Mouse (Mus musculus) forebrain, embryonic 13.5 days (tissue): ENCODE results near the gene Pitpnm2. TPM values are rescaled to one million over a fixed set of nuclear protein-coding genes. Genes with fewer than 3 reads are reported as not detected.

Experiments
- ATAC-seq: fragments of 200-750 bp; cut with Nextera tagmentation; 2 replicates; pipeline ENCODE4 v1.8.0; 2017
- H3K27ac ChIP-seq: fragments of 300-500 bp; sonication (generic); 2 replicates; pipeline ENCODE4 v1.5.1; 2015; ENCODE audit warnings: inconsistent platforms, mild to moderate bottlenecking, moderate library complexity
- H3K27me3 ChIP-seq: fragments of 300-500 bp; sonication (generic); 2 replicates; pipeline ENCODE4 v1.6.1; 2015; ENCODE audit warnings: mild to moderate bottlenecking, inconsistent platforms
- H3K36me3 ChIP-seq: fragments of 300-500 bp; sonication (generic); 2 replicates; pipeline ENCODE4 v1.6.1; 2015; ENCODE audit warnings: mild to moderate bottlenecking, inconsistent platforms; ENCODE audit not compliant: poor library complexity, severe bottlenecking
- H3K4me1 ChIP-seq: fragments of 300-500 bp; sonication (generic); 2 replicates; pipeline ENCODE4 v1.6.1; 2015; ENCODE audit warnings: inconsistent platforms
- H3K4me2 ChIP-seq: fragments of 300-500 bp; sonication (generic); 2 replicates; pipeline ENCODE4 v1.6.1; 2015; ENCODE audit warnings: inconsistent platforms, mild to moderate bottlenecking, moderate library complexity
- H3K4me3 ChIP-seq: fragments of 300-500 bp; sonication (generic); 2 replicates; pipeline ENCODE4 v1.5.1; 2015; ENCODE audit warnings: mild to moderate bottlenecking, inconsistent platforms
- H3K9ac ChIP-seq: fragments of 300-500 bp; sonication (generic); 2 replicates; pipeline ENCODE4 v1.6.1; 2015; ENCODE audit warnings: mild to moderate bottlenecking, inconsistent platforms
- H3K9me3 ChIP-seq: fragments of 300-500 bp; sonication (generic); replicated peaks from 2 replicates; pipeline ENCODE4 v1.6.1; 2016; ENCODE audit warnings: inconsistent platforms
- WGBS: fragments of 180-500 bp; shearing (Covaris S2); methylation state at CpG from one replicate; pipeline ENCODE4 v1.1.7; 2015; 5-methylcytosine and 5-hydroxymethylcytosine counted together
- polyA plus RNA-seq: library from polyadenylated mRNA; unstranded; fragments of >200 nt; fragmentation: Nextera tagmentation; extraction: Ambion mirVana; gene quantifications from 2 replicates; pipeline ENCODE4 v1.2.1, GENCODE M21; 2015

Pitpnm2 gene
- polyA plus RNA-seq, 1 experiment from 2014 or later: 5.4 TPM

DNA sequence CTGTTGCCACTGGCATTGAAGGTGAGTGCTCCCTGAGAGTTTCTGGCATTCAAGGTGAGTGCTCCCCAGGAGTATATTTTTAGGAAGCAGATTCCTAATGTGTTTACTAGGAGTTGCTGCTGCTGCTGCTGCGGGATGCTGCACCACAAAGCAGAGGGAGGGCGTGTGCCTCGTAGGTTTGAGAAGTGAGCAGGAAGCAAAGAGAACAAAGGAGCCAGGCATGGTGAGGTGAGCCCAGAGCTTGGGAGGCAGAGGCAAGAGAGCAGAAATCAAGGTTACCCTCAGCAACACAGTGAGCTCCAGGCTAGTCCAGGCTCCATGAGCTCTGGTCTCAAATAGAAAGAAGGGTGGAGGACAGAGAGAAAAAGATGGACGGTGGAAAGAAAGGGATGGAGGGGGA is 13.7 kb upstream of the Pitpnm2 start:
- 76% methylated on average over 4 of the region's 4 CpGs for WGBS
- H3K27ac ChIP-seq: no peak overlapping the region
- peaks cover 80% of the 10 kb centered on the region for H3K36me3 ChIP-seq
- no peaks in the 10 kb centered on the region for H3K4me1 ChIP-seq
- no peak overlapping the region for H3K4me2 ChIP-seq
- no peak overlapping the region for H3K9ac ChIP-seq
- H3K9me3 ChIP-seq: no peaks in the 10 kb centered on the region
- no peak overlapping the region for H3K4me3 ChIP-seq
- H3K27me3 ChIP-seq: no peaks in the 10 kb centered on the region
- ATAC-seq: no peak

DNA sequence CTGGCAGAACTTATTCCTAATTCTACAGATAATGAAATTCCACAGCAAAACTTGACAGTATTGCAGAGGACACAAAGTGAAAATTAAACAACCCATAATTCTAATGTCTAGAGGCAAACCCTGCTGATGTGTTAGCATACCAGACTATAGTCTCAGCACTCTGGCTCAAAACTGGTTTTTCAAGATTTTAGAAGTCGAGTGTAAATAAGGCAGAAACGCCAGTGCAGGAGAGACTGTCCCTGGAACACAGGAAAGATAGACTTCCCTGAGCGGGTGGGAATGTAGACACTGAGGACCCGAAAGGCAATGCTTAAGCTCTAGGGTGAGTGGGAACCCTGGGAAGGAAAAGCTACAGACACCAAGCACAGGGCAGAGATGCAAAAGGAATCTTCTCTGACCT is 12.5 kb upstream of the Pitpnm2 start:
- Histone ChIP-seq H3K9ac (no peak overlapping the region), H3K9me3 (no peaks in the 10 kb centered on the region), H3K27me3 (no peaks in the 10 kb centered on the region), H3K4me2 (no peak overlapping the region), H3K4me3 (no peak overlapping the region), H3K27ac (no peak overlapping the region), H3K36me3 (peaks cover 91% of the 10 kb centered on the region), H3K4me1 (no peaks in the 10 kb centered on the region)
- WGBS: 98% methylated on average over 4 of the region's 4 CpGs
- ATAC-seq: no peak

DNA sequence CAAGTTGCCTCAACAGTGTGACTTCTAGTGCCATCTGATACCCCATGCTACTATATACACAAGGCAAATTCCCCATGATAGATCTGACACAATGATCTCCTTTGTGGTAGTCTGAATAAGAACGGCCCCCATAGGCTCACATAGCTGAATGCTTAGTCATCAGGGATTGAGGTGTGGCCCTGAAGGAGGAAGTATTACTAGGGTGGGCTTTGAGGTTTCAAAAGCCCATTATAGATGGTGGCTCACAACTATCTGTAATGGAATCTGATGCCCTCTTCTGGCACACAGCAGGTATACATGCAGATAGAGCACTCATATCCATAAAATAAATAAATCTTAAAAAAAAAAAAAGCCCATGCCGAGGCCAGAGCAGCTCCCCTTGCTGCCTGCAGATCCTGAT is 9.6 kb upstream of the Pitpnm2 start:
- 63% methylated on average over 2 of the region's 2 CpGs for WGBS
- no peak for ATAC-seq
- Histone ChIP-seq H3K4me1 (no peaks in the 10 kb centered on the region), H3K4me2 (no peak overlapping the region), H3K36me3 (peaks cover 80% of the 10 kb centered on the region), H3K9ac (no peak overlapping the region), H3K27me3 (no peaks in the 10 kb centered on the region), H3K9me3 (no peaks in the 10 kb centered on the region), H3K27ac (no peak overlapping the region), H3K4me3 (no peak overlapping the region)

DNA sequence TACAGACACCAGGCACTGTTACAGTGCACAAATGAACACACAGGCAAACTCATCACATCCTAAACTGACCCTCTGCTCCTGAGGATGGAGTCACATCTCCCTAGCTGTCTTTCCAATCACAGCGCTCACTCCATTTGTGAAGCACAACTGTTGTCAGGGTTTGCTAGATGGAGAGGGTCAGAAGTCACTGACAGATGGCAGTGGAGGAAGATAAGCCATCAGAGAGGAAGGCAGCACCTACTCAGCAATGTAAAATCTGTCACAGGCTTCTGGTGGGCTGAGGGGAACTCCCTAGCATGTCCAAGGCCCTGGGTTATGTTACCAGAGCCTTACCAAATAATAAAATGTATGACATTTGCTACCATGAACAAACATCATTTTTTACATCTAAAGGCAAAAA is 8.5 kb upstream of the Pitpnm2 start:
- ATAC-seq: no peak
- H3K4me3 ChIP-seq: no peak overlapping the region
- H3K9me3 ChIP-seq: no peaks in the 10 kb centered on the region
- no peak overlapping the region for H3K27ac ChIP-seq
- H3K27me3 ChIP-seq: no peaks in the 10 kb centered on the region
- no peaks in the 10 kb centered on the region for H3K4me1 ChIP-seq
- WGBS: 100% methylated on average over 1 of the region's 1 CpGs
- H3K36me3 ChIP-seq: peaks cover 78% of the 10 kb centered on the region
- H3K9ac ChIP-seq: no peak overlapping the region
- no peak overlapping the region for H3K4me2 ChIP-seq

DNA sequence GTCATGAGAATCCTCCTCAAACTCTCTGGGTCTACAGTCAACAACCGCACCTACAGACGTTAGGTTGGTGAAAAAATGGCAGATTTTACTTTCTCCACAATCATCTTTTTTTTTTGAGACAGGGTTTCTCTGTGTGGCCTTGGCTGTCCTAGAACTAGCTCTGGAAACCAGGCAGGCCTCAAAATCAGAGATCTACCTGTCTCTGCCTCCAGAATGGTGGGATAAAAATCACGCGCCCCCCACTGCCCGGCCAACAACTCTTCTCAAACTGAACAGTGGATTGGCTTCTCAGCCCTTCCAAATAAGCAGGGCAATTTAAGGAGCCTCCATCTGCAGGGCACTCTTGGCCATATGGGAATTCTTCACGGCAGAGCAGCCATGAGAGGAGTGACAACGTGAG is 5.6 kb upstream of the Pitpnm2 start:
- H3K4me1 ChIP-seq: peaks cover 6% of the 10 kb centered on the region
- H3K27me3 ChIP-seq: no peaks in the 10 kb centered on the region
- no peak overlapping the region for H3K9ac ChIP-seq
- no peak overlapping the region for H3K27ac ChIP-seq
- WGBS: 91% methylated on average over 7 of the region's 7 CpGs
- no peak for ATAC-seq
- H3K36me3 ChIP-seq: peaks cover 54% of the 10 kb centered on the region
- H3K4me2 ChIP-seq: no peak overlapping the region
- no peak overlapping the region for H3K4me3 ChIP-seq
- H3K9me3 ChIP-seq: no peaks in the 10 kb centered on the region

DNA sequence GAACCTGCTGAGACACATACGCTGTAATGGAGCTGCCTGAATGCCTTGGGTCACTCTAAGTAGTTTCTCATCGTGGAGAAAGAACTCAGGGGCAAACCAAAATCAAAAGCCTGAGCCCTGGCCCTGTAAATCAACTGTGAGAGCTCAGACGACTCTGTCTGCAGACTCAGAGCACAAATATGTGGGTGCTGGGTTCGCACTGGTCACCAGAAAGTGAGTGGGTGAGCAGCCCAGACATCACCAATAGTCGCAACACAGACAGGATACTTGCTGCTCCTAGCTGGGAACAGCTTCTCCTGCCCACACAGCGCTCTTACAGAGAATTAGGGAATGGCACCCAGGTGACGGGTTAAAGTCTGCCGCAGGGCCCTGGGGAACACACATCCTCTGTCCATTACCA is 4.0 kb upstream of the Pitpnm2 start:
- Histone ChIP-seq H3K9ac (no peak overlapping the region), H3K4me2 (no peak overlapping the region), H3K36me3 (peaks cover 39% of the 10 kb centered on the region), H3K27me3 (no peaks in the 10 kb centered on the region), H3K4me1 (peaks cover 13% of the 10 kb centered on the region), H3K27ac (no peak overlapping the region), H3K4me3 (no peak overlapping the region), H3K9me3 (no peaks in the 10 kb centered on the region)
- no peak for ATAC-seq
- 85% methylated on average over 8 of the region's 8 CpGs for whole genome bisulfite sequencing

DNA sequence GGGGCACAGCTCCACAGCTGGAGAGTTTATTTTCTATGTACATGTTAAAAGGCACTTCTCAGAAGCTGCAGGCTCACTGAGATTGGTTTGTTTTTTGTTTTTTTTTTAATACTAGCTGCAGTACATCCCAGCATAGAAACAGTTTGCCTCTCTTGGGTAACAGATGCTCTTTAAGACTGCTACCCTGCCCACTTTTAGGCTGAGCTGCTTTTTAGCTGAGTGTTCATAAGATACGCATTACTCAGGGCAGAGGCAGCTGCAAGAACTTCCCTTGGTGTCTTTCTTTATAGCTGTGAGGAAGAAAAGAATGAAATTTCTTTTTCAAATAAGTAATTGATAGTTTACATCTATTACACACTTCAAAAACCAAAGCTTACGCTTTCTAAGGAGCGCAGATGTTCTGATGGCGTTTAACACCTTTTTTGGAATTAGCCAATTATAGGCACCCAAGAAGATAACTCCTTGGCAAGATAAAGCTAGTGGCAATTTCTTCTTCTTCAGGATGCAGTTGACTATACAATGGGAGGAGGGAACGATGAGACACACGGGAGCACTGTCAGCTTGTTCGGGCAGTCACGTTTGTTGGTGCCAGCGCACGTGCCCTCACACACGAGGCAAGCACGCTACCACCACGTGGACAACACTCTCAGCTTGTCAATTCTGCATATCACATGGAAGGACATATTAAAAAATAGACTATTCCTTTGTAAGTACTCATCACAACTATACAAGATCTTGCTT is 3.2 kb upstream of the Pitpnm2 start:
- Histone ChIP-seq H3K9ac (no peak overlapping the region), H3K4me3 (no peak overlapping the region), H3K9me3 (no peaks in the 10 kb centered on the region), H3K4me2 (no peak overlapping the region), H3K27ac (no peak overlapping the region), H3K36me3 (peaks cover 31% of the 10 kb centered on the region), H3K4me1 (peaks cover 21% of the 10 kb centered on the region), H3K27me3 (0 out of 2 replicates have a peak, but pooled peaks cover 7% of the 10 kb centered on the region)
- WGBS: 85% methylated on average over 13 of the region's 13 CpGs
- no peak for ATAC-seq

DNA sequence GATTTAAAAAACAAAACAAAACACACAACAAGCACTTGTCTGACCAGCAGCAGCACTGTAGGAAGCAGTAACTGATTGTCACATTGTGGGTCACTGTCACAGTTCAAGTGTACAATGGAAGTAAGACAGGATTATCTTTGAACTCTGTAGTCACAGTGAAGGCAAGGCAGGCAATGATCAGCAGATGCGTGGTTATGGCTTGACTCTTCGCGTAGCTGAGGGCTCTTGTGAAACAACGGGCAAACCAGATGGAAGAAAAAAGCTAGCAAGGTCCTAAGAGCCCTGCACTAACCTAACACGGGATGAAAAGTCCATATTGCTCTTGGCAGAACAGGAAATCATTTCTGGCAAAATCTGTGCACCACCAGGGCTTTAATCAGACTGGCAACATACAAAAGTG is 1.5 kb upstream of the Pitpnm2 start:
- Histone ChIP-seq H3K4me2 (no peak overlapping the region), H3K4me3 (no peak overlapping the region), H3K27me3 (0 out of 2 replicates have a peak, but pooled peaks cover 7% of the 10 kb centered on the region), H3K4me1 (peaks cover 21% of the 10 kb centered on the region), H3K9ac (no peak overlapping the region), H3K9me3 (no peaks in the 10 kb centered on the region), H3K36me3 (peaks cover 14% of the 10 kb centered on the region), H3K27ac (no peak overlapping the region)
- WGBS: 83% methylated on average over 5 of the region's 5 CpGs
- no peak for ATAC-seq

DNA sequence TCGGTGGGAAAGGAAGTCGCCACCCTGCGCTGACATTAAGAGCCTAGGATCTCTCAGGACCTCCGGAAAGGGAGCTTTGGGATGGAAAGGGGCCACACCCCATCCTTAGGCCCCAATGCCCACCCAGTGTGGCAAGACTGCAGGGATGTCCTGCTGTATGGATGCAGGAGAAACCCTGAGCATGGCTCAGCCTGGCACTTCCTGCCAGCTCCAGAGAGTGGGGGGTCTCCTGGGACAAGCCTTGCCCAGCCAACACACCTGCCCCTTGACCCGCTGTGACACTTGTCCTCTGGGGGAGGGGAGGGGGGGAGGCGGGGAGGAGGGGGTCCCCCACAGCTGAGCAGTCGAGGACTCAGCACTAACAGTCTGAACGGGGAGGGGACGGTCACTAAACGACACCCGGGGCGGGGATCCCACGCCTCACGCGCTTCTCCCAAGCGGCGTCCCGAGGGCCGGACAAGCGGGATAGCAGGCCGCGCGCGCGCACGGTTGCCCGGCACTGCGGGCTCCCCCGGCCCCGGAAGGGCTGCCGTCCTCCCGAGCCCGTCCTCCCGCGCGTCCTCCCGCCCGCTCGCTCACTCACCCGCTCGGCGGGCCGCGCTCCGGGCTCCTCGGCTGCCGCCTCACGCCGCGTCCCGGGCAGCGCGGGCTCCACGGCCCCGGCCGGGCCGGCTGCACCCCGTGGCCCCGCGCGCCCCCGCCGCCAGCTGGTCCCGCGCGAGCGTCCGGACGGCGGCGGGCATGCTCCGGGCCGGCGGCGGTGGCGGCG is 531 bp downstream of the Pitpnm2 start:
- peak; percentile 57 for ATAC-seq
- 0 out of 2 replicates have a peak, but pooled peaks cover 13% of the 10 kb centered on the region for H3K27me3 ChIP-seq
- H3K4me3 ChIP-seq: peak overlapping the region; percentile 70
- H3K4me1 ChIP-seq: peaks cover 21% of the 10 kb centered on the region
- H3K9ac ChIP-seq: peak overlapping the region; percentile 84
- peak overlapping the region; percentile 3 for H3K27ac ChIP-seq
- WGBS: under 1% methylated on average over 55 of the region's 77 CpGs
- H3K9me3 ChIP-seq: no peaks in the 10 kb centered on the region
- H3K4me2 ChIP-seq: peak overlapping the region; percentile 92
- H3K36me3 ChIP-seq: peaks cover 14% of the 10 kb centered on the region; the same call in 1 of the 2 replicates

DNA sequence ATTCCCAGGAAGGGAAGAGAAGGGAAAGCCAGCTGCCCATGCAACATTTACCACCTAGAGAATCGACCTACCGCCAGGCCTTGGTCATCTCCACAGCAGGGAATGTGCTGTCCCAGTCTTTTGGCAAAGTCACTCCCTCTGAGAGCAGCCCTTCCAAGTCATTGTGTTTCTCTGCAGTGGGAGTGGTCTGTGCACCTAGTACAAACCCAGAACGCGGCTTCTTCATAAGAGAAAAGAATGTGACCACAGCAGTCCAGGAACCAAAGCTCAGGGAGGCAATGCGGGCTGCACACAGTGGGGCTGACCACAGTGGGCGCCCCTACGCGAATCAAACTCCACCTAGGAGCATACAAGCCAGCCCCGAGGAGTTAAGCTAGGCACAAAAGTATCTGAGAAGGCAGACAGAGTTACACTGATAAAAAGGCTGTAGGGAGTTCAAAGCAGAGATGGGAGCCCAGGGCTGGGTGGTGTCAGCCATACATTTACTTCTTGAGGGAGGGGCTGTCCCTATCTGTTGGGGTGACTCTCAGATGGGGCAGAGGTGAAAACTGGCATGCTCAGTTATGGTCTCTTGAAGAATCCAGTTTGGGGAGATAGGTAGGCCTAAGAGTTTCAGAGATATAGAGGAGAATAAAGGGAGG is 1.5 kb downstream of the Pitpnm2 start:
- H3K4me2 ChIP-seq: peak overlapping the region; percentile 92
- peak overlapping the region; percentile 84; the same call in 1 of the 2 replicates for H3K9ac ChIP-seq
- H3K9me3 ChIP-seq: no peaks in the 10 kb centered on the region
- peak overlapping the region; percentile 0; the same call in 1 of the 2 replicates for H3K27ac ChIP-seq
- no peak for ATAC-seq
- 20% methylated on average over 9 of the region's 9 CpGs for WGBS
- H3K4me3 ChIP-seq: peak overlapping the region; percentile 70
- H3K27me3 ChIP-seq: peaks cover 18% of the 10 kb centered on the region; the same call in 1 of the 2 replicates
- peaks cover 21% of the 10 kb centered on the region for H3K4me1 ChIP-seq
- H3K36me3 ChIP-seq: peaks cover 6% of the 10 kb centered on the region; the same call in 1 of the 2 replicates

DNA sequence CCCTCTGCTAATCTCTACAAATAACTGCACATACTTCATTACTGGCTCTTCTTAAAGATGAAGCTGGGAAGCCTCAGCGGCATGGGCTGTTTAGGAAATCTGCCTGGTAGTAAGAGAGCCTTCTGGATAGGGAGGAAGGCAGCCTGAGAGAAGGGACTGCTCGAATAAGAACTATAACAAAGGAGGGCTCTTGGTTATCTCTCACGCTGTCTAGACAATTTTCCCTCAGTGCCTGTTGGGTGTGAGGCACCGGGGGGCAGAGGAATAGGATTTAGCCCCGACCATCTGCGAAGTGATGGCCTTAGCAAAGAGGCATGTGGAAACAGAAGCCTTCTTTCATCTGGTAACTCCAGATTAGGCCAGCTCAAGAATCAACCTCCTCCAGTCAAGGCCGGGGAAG is 2.3 kb downstream of the Pitpnm2 start:
- peaks cover 29% of the 10 kb centered on the region for H3K4me1 ChIP-seq
- H3K4me2 ChIP-seq: no peak overlapping the region
- no peak overlapping the region for H3K9ac ChIP-seq
- no peaks in the 10 kb centered on the region for H3K9me3 ChIP-seq
- ATAC-seq: no peak
- no peak overlapping the region for H3K4me3 ChIP-seq
- H3K36me3 ChIP-seq: peaks cover 6% of the 10 kb centered on the region; the same call in 1 of the 2 replicates
- WGBS: 32% methylated on average over 7 of the region's 7 CpGs
- H3K27me3 ChIP-seq: peaks cover 22% of the 10 kb centered on the region; the same call in 1 of the 2 replicates
- no peak overlapping the region for H3K27ac ChIP-seq

DNA sequence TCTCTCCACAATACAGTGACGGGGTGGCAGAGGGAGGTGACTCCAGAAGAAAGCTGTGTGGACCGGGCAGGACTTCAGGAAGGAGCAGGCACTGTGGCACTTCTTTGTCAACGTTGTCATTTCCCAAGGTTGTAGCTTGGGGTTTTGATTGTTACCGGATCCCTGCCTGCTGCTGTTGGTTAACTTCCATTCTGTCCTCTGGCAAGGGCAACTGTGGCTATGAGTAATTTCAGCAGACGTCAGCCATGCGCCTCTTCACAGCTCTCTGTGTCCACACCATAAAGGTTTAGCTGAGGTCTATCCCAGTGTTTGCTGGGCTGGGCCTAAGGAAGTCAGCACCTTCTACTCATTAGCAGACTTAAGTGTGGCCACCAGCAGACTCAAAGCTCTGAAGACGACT is 4.7 kb downstream of the Pitpnm2 start:
- WGBS: 93% methylated on average over 7 of the region's 7 CpGs
- Histone ChIP-seq H3K27ac (no peak overlapping the region), H3K4me1 (peaks cover 41% of the 10 kb centered on the region), H3K4me3 (no peak overlapping the region), H3K36me3 (peaks cover 6% of the 10 kb centered on the region; the same call in 1 of the 2 replicates), H3K27me3 (peaks cover 22% of the 10 kb centered on the region; the same call in 1 of the 2 replicates), H3K4me2 (no peak overlapping the region), H3K9me3 (no peaks in the 10 kb centered on the region), H3K9ac (no peak overlapping the region)
- ATAC-seq: no peak
